Mouse (Mus musculus): ENCODE results near the gene Thop1. TPM values are rescaled to one million over a fixed set of nuclear protein-coding genes. Genes with fewer than 3 reads are reported as not detected.

Gene Thop1
- polyA plus RNA-seq, 1 experiment from 2014 or later = 55.4 TPM

DNA sequence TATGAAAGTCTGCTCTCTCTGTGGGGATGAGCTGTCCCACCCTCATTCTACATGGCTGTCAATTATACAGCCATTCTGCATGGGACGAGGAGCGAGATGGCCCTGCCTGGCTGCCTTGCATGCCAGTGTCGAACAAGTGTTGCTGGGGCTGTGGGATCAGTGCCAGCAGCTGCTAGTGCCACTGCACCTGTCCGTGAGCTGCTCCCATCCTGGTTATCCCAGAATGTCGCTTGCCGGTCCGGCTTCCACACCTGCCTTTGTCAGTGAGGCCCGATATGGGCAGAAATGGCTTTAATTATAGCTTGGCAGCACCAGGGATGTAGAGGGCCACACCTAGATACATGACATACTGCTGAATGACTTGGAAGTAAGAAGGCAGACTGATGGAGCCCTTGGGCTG, 2.5 kb downstream of the Thop1 start:
- Histone ChIP-seq H3K4me3 (replicated peaks; ENCODE audit: low read length) (no peak overlapping the region), H3K27ac (ENCODE audit: low read length) (0 out of 2 replicates have a peak overlapping the region, but pooled peaks have one; percentile 6), H3K27me3 (ENCODE audit: control insufficient read depth, insufficient read depth, low read length) (no peaks in the 10 kb centered on the region), H3K9ac (ENCODE audit: low read length) (no peak overlapping the region), H3K36me3 (ENCODE audit: control insufficient read depth, insufficient read depth, low read length) (no peaks in the 10 kb centered on the region), H3K4me2 (ENCODE audit: low read depth, low read length) (no peak overlapping the region), H3K4me1 (ENCODE audit: control insufficient read depth, insufficient read depth, low read length) (peaks cover 9% of the 10 kb centered on the region), H3K9me3 (replicated peaks; ENCODE audit: control insufficient read depth, low read length) (no peaks in the 10 kb centered on the region)
- WGBS = 87% methylated on average over 8 of the region's 8 CpGs
- no peak for ATAC-seq (ENCODE audit: insufficient read depth, low FRiP score)

DNA sequence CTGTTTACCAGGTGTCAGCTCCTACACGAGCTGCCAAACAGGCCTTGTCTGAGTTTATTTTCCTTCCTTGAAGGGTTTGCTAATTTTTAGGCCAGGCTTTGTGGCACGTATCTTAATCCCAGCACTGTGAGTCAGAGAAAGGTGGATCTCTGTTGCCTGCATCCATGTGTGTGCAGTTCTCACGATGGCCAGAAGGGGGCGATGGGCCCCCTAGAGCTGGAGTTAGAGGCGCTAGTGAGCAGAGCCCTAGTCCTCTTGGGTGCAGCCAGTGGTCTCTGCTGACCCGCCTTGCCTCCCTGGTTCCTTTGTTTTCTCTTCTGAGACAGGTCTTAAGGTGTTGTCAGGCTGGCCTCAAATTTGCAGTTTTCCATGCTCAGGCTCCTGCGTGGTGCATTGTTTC, 3.6 kb downstream of the Thop1 start:
- Histone ChIP-seq H3K27me3 (ENCODE audit: control insufficient read depth, insufficient read depth, low read length) (no peaks in the 10 kb centered on the region), H3K36me3 (ENCODE audit: control insufficient read depth, insufficient read depth, low read length) (peaks cover 1% of the 10 kb centered on the region; the same call in 1 of the 2 replicates), H3K9ac (ENCODE audit: low read length) (no peak overlapping the region), H3K4me2 (ENCODE audit: low read depth, low read length) (no peak overlapping the region), H3K27ac (ENCODE audit: low read length) (no peak overlapping the region), H3K4me3 (replicated peaks; ENCODE audit: low read length) (no peak overlapping the region), H3K4me1 (ENCODE audit: control insufficient read depth, insufficient read depth, low read length) (peaks cover 9% of the 10 kb centered on the region), H3K9me3 (replicated peaks; ENCODE audit: control insufficient read depth, low read length) (no peaks in the 10 kb centered on the region)
- ATAC-seq (ENCODE audit: insufficient read depth, low FRiP score) = no peak
- 65% methylated on average over 7 of the region's 7 CpGs for WGBS

DNA sequence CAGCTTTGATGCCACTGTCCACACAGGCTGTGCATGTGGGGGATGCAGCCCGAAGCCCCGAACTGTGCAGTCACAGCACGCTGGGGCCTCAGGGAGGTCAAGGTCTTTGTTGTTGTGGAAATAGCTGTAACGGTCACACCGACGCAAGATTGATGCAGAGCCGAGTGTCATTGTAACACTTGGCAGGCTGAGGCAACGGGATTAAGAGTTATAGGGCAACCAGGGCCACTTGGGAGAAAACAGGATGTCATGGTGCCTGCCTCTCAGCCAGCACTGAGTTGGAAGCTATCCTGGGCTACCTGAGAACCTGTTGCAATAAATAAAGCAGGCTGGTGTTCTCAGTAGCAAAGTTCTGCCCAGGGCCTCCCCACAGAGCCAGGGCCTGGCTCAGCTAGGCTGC, 5.9 kb downstream of the Thop1 start:
- no peak for ATAC-seq (ENCODE audit: insufficient read depth, low FRiP score)
- 70% methylated on average over 8 of the region's 8 CpGs for WGBS
- peaks cover 10% of the 10 kb centered on the region; the same call in 1 of the 2 replicates for H3K36me3 ChIP-seq (ENCODE audit: control insufficient read depth, insufficient read depth, low read length)

DNA sequence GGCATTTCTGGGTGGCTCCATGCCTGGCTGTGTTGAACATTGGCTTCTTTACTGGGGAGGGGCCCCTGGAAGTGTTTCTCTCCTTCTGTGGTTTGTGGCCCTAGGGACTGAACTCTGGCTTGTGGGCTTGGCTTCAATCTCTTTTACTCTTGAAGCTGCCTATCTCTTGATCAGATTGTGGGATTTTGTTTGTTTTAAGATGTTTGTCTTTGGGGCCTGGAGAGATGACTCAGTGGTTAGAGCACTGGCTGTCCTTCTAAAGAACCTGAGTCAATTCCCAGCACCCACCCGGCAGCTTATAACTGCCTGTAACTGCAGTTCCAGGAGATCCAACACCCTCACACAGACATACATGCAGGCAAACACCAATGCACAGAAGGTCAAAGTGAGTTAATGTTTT, 6.5 kb downstream of the Thop1 start:
- ATAC-seq (ENCODE audit: insufficient read depth, low FRiP score) = no peak
- Histone ChIP-seq H3K9me3 (replicated peaks; ENCODE audit: control insufficient read depth, low read length) (no peaks in the 10 kb centered on the region), H3K4me3 (replicated peaks; ENCODE audit: low read length) (no peak overlapping the region), H3K4me2 (ENCODE audit: low read depth, low read length) (no peak overlapping the region), H3K4me1 (ENCODE audit: control insufficient read depth, insufficient read depth, low read length) (no peaks in the 10 kb centered on the region), H3K27me3 (ENCODE audit: control insufficient read depth, insufficient read depth, low read length) (no peaks in the 10 kb centered on the region), H3K27ac (ENCODE audit: low read length) (no peak overlapping the region), H3K36me3 (ENCODE audit: control insufficient read depth, insufficient read depth, low read length) (peaks cover 15% of the 10 kb centered on the region), H3K9ac (ENCODE audit: low read length) (no peak overlapping the region)
- WGBS = 72% methylated on average over 1 of the region's 1 CpGs

More for the DNA sequence above, 5.9 kb downstream of the Thop1 start:
- H3K27me3 ChIP-seq (ENCODE audit: control insufficient read depth, insufficient read depth, low read length) = no peaks in the 10 kb centered on the region
- no peak overlapping the region for H3K4me2 ChIP-seq (ENCODE audit: low read depth, low read length)
- H3K9ac ChIP-seq (ENCODE audit: low read length) = no peak overlapping the region
- no peak overlapping the region for H3K4me3 ChIP-seq (replicated peaks; ENCODE audit: low read length)
- H3K4me1 ChIP-seq (ENCODE audit: control insufficient read depth, insufficient read depth, low read length) = peaks cover 4% of the 10 kb centered on the region
- H3K9me3 ChIP-seq (replicated peaks; ENCODE audit: control insufficient read depth, low read length) = no peaks in the 10 kb centered on the region
- H3K27ac ChIP-seq (ENCODE audit: low read length) = no peak overlapping the region

DNA sequence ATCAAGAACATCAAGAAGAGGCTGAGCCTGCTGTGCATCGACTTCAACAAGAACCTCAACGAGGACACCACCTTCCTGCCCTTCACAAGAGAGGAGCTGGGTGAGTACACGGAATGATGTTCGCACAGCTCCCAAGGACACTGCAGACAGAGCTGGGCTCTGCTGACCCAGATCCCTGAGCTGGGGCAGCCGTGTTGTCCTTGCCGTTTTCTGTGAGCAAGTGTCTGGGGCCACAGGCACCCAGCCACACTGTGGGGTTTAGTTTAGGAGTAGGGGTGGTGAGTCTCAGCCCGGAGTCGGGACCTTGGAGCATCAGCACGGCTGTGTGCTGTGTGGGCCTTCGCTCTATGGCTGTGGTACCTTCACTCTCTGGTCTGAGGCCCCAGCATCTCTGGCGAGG, 8.1 kb downstream of the Thop1 start:
- no peak for ATAC-seq (ENCODE audit: insufficient read depth, low FRiP score)
- peaks cover 20% of the 10 kb centered on the region for H3K36me3 ChIP-seq (ENCODE audit: control insufficient read depth, insufficient read depth, low read length)
- WGBS = 90% methylated on average over 11 of the region's 11 CpGs
- no peak overlapping the region for H3K9ac ChIP-seq (ENCODE audit: low read length)
- no peaks in the 10 kb centered on the region for H3K9me3 ChIP-seq (replicated peaks; ENCODE audit: control insufficient read depth, low read length)
- H3K4me1 ChIP-seq (ENCODE audit: control insufficient read depth, insufficient read depth, low read length) = no peaks in the 10 kb centered on the region
- H3K27ac ChIP-seq (ENCODE audit: low read length) = no peak overlapping the region
- H3K4me2 ChIP-seq (ENCODE audit: low read depth, low read length) = no peak overlapping the region
- no peaks in the 10 kb centered on the region for H3K27me3 ChIP-seq (ENCODE audit: control insufficient read depth, insufficient read depth, low read length)
- no peak overlapping the region for H3K4me3 ChIP-seq (replicated peaks; ENCODE audit: low read length)

DNA sequence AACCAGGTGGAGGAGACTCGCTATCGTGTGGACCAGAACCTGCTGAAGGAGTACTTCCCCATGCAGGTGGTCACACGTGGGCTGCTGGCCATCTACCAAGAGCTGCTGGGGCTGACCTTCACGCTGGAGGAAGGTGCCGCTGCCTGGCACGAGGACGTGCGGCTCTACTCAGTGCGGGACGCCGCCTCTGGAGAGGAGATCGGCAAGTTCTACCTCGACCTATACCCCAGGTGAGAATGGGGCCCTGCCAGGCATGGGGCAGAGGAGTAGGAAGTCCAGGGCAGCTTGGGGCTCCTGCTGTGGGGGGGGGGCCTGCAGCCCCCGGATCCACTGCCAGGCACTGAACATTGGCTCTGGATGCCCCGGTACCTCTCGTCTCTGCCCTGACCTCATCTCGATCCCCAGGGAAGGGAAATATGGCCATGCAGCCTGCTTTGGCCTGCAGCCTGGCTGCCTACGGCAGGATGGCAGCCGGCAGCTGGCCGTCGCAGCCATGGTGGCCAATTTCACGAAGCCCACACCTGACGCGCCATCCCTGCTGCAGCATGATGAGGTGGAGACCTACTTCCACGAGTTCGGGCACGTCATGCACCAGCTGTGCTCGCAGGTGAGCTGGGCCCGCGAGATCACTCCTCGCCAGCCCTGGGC, 10.3 kb downstream of the Thop1 start:
- Histone ChIP-seq H3K4me1 (ENCODE audit: control insufficient read depth, insufficient read depth, low read length) (no peaks in the 10 kb centered on the region), H3K9me3 (replicated peaks; ENCODE audit: control insufficient read depth, low read length) (no peaks in the 10 kb centered on the region), H3K4me2 (ENCODE audit: low read depth, low read length) (no peak overlapping the region), H3K36me3 (ENCODE audit: control insufficient read depth, insufficient read depth, low read length) (peaks cover 20% of the 10 kb centered on the region), H3K4me3 (replicated peaks; ENCODE audit: low read length) (no peak overlapping the region), H3K27ac (ENCODE audit: low read length) (no peak overlapping the region), H3K27me3 (ENCODE audit: control insufficient read depth, insufficient read depth, low read length) (no peaks in the 10 kb centered on the region), H3K9ac (ENCODE audit: low read length) (no peak overlapping the region)
- 92% methylated on average over 31 of the region's 31 CpGs for WGBS
- no peak for ATAC-seq (ENCODE audit: insufficient read depth, low FRiP score)

DNA sequence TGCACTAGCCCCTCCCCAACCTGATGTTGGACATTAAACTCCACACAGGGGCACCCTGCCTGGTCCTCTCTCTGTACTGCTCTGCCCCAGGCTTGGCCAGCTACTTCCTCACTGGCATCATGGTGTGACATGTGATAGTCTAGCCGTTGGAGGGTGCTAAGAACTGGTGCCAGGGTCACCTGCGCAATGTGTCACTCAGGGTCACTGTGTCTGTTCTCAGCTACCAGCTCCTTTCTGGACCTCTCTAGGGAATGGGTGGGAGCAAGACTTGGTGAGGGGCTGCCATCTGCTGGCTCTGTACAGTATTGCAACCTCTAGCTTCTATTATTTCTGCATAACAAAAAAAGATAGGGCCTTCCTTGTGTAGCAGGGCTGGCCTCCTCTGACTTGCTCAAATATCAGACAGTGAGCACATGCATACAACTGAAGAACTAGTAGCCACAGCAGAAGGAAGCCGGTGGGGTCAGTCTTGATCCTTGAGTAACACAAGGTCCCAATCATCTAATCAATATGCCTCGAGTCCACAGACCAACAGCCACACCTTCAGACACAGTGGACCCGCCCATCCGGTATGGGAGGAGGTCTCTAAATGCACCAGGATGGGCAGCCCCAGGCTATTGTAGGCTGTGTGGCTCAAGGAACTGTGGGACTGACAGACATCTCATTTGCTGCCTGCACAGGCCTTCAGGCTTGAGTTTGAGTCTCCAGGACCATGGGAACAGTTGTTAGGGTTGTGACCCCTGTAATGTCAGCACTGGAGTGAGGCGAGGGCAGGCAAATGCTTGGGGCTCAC, 12.5 kb downstream of the Thop1 start:
- Histone ChIP-seq H3K27ac (ENCODE audit: low read length) (no peak overlapping the region), H3K9ac (ENCODE audit: low read length) (no peak overlapping the region), H3K4me3 (replicated peaks; ENCODE audit: low read length) (no peak overlapping the region), H3K27me3 (ENCODE audit: control insufficient read depth, insufficient read depth, low read length) (no peaks in the 10 kb centered on the region), H3K36me3 (ENCODE audit: control insufficient read depth, insufficient read depth, low read length) (peaks cover 20% of the 10 kb centered on the region), H3K4me2 (ENCODE audit: low read depth, low read length) (no peak overlapping the region), H3K4me1 (ENCODE audit: control insufficient read depth, insufficient read depth, low read length) (no peaks in the 10 kb centered on the region), H3K9me3 (replicated peaks; ENCODE audit: control insufficient read depth, low read length) (no peaks in the 10 kb centered on the region; the same call in 1 of the 2 replicates)
- ATAC-seq (ENCODE audit: insufficient read depth, low FRiP score) = peak; percentile 30; the same call in 1 of the 2 replicates
- 65% methylated on average over 7 of the region's 7 CpGs for WGBS

DNA sequence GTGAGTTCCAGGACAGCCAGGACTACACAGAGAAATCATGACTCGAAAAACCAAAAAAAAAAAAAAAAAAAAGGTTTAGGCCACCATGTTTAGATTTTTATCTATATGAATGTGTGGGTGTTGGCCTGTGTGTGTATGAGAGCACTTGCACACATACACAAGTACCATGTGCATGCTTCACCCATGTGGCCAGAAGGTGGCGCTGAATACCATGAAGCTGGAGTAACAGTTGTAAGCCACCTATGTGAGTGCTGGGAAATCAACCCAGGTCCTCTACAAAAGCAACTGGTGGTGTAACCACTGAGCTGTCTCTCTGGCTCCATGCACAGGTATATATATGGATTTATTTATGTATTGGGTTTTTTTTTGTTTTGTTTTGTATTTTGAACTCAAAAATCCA, 17.2 kb downstream of the Thop1 start:
- Histone ChIP-seq H3K36me3 (ENCODE audit: control insufficient read depth, insufficient read depth, low read length) (no peaks in the 10 kb centered on the region), H3K4me2 (ENCODE audit: low read depth, low read length) (no peak overlapping the region), H3K27ac (ENCODE audit: low read length) (no peak overlapping the region), H3K27me3 (ENCODE audit: control insufficient read depth, insufficient read depth, low read length) (no peaks in the 10 kb centered on the region), H3K9me3 (replicated peaks; ENCODE audit: control insufficient read depth, low read length) (no peaks in the 10 kb centered on the region; the same call in 1 of the 2 replicates), H3K4me3 (replicated peaks; ENCODE audit: low read length) (no peak overlapping the region), H3K4me1 (ENCODE audit: control insufficient read depth, insufficient read depth, low read length) (no peaks in the 10 kb centered on the region), H3K9ac (ENCODE audit: low read length) (no peak overlapping the region)
- WGBS = 46% methylated on average over 2 of the region's 2 CpGs
- no peak for ATAC-seq (ENCODE audit: insufficient read depth, low FRiP score)

DNA sequence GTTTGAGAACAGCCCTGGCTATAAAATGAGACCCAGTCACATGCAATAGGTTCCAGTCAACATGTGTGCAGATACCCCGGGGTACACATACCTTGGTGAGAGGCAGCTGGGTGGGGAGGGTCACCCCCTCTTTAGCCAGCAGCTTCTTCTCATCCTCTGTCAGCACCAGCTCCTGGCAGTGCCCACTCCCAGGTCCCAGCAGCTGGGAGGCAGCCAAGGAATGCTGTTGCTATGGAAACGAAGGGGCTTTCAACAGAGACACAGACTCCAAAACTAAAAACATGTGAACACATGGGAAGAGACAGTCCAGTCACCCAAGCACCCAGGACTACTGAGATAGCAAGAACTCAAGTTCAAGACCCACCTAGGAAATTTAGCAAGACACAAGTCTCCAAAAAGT, 19.4 kb downstream of the Thop1 start:
- Histone ChIP-seq H3K4me2 (ENCODE audit: low read depth, low read length) (no peak overlapping the region), H3K36me3 (ENCODE audit: control insufficient read depth, insufficient read depth, low read length) (no peaks in the 10 kb centered on the region), H3K27me3 (ENCODE audit: control insufficient read depth, insufficient read depth, low read length) (no peaks in the 10 kb centered on the region), H3K27ac (ENCODE audit: low read length) (no peak overlapping the region), H3K9me3 (replicated peaks; ENCODE audit: control insufficient read depth, low read length) (no peaks in the 10 kb centered on the region; the same call in 1 of the 2 replicates), H3K9ac (ENCODE audit: low read length) (no peak overlapping the region), H3K4me1 (ENCODE audit: control insufficient read depth, insufficient read depth, low read length) (no peaks in the 10 kb centered on the region), H3K4me3 (replicated peaks; ENCODE audit: low read length) (no peak overlapping the region)
- 35% methylated on average over 2 of the region's 2 CpGs for WGBS
- ATAC-seq (ENCODE audit: insufficient read depth, low FRiP score) = no peak
